Mouse (Mus musculus) E14TG2a.4 (cell line): ENCODE data around the gene Ehd1.

Experiments used
- H3K27me3 ChIP-seq: 2 replicates; pipeline ENCODE4 v1.6.1; 2014; ENCODE audit warnings: low read length, control low read depth; ENCODE audit not compliant: insufficient read depth
- H3K36me3 ChIP-seq: 2 replicates; pipeline ENCODE4 v1.6.1; 2014; ENCODE audit warnings: low read length, control low read depth; ENCODE audit not compliant: insufficient read depth
- H3K4me1 ChIP-seq: replicated peaks from 2 replicates; pipeline ENCODE4 v1.6.1; 2014; ENCODE audit warnings: low read depth, low read length, control low read depth
- H3K4me3 ChIP-seq: replicated peaks from 2 replicates; pipeline ENCODE4 v1.5.1; 2014; ENCODE audit warnings: mild to moderate bottlenecking, low read length
- H3K9me3 ChIP-seq: 2 replicates; pipeline ENCODE4 v1.6.1; 2014; ENCODE audit warnings: low read length, control low read depth
- CTCF ChIP-seq: conservative IDR thresholded peaks from 2 replicates; pipeline ENCODE4 v1.5.1; 2014; ENCODE audit warnings: low read length
- NANOG ChIP-seq: IDR thresholded peaks from 2 replicates; pipeline ENCODE4 v1.6.1; 2014; ENCODE audit warnings: borderline replicate concordance, low read length, mixed read lengths
- POU5F1 ChIP-seq: IDR thresholded peaks from 2 replicates; pipeline ENCODE4 v1.6.1; 2014; ENCODE audit warnings: low read length, borderline replicate concordance

The Ehd1 gene

GRCm38 (mm10) chr19:6314513-6314912, 38.0 kb downstream of the Ehd1 start:
- no peaks in the 10 kb centered on the region for H3K9me3 ChIP-seq
- TF ChIP-seq CTCF (no peak), POU5F1 (no peak), NANOG (no peak)
- H3K36me3 ChIP-seq: peaks cover 100% of the 10 kb centered on the region
- peaks cover 62% of the 10 kb centered on the region for H3K4me1 ChIP-seq
- H3K4me3 ChIP-seq: no peak overlapping the region
- no peaks in the 10 kb centered on the region for H3K27me3 ChIP-seq

- TF ChIP-seq NANOG (no peak), CTCF (no peak), POU5F1 (no peak)
- Histone ChIP-seq H3K4me1 (peaks cover 70% of the 10 kb centered on the region), H3K9me3 (no peaks in the 10 kb centered on the region), H3K4me3 (no peak overlapping the region), H3K36me3 (peaks cover 100% of the 10 kb centered on the region), H3K27me3 (no peaks in the 10 kb centered on the region)
These were observed 39.0 kb downstream of the Ehd1 start for GRCm38 (mm10) chr19:6315573-6315972.

- Histone ChIP-seq H3K4me1 (peaks cover 82% of the 10 kb centered on the region), H3K9me3 (no peaks in the 10 kb centered on the region), H3K27me3 (no peaks in the 10 kb centered on the region), H3K36me3 (peaks cover 98% of the 10 kb centered on the region), H3K4me3 (no peak overlapping the region)
- no peak for TF ChIP-seq POU5F1
- no peak for TF ChIP-seq CTCF
- TF ChIP-seq NANOG: no peak
These were observed 41.6 kb downstream of the Ehd1 start for GRCm38 (mm10) chr19:6318145-6318544.

- Histone ChIP-seq H3K36me3 (peaks cover 98% of the 10 kb centered on the region), H3K4me3 (peak overlapping the region; percentile 62), H3K27me3 (no peaks in the 10 kb centered on the region), H3K9me3 (no peaks in the 10 kb centered on the region), H3K4me1 (peaks cover 67% of the 10 kb centered on the region)
- TF ChIP-seq POU5F1 (no peak), CTCF (no peak), NANOG (no peak)
These were observed 44.8 kb downstream of the Ehd1 start for GRCm38 (mm10) chr19:6321358-6321757.

- Histone ChIP-seq H3K27me3 (no peaks in the 10 kb centered on the region), H3K4me1 (peaks cover 61% of the 10 kb centered on the region), H3K36me3 (peaks cover 96% of the 10 kb centered on the region), H3K4me3 (peak overlapping the region; percentile 62), H3K9me3 (no peaks in the 10 kb centered on the region)
- peak; percentile 49; the same call in 1 of the 2 replicates for TF ChIP-seq NANOG
- TF ChIP-seq POU5F1: no peak
These were observed 45.5 kb downstream of the Ehd1 start for GRCm38 (mm10) chr19:6321786-6322621.

GRCm38 (mm10) chr19:6324751-6325150, 48.2 kb downstream of the Ehd1 start:
- TF ChIP-seq CTCF (no peak), POU5F1 (no peak), NANOG (no peak)
- H3K36me3 ChIP-seq: peaks cover 75% of the 10 kb centered on the region
- H3K27me3 ChIP-seq: no peaks in the 10 kb centered on the region
- no peaks in the 10 kb centered on the region for H3K9me3 ChIP-seq
- no peak overlapping the region for H3K4me3 ChIP-seq
- peaks cover 46% of the 10 kb centered on the region for H3K4me1 ChIP-seq

GRCm38 (mm10) chr19:6331178-6331577, 54.7 kb downstream of the Ehd1 start:
- Histone ChIP-seq H3K4me1 (peaks cover 32% of the 10 kb centered on the region), H3K36me3 (peaks cover 12% of the 10 kb centered on the region), H3K9me3 (no peaks in the 10 kb centered on the region), H3K4me3 (no peak overlapping the region), H3K27me3 (no peaks in the 10 kb centered on the region)
- TF ChIP-seq NANOG (no peak), CTCF (no peak), POU5F1 (no peak)

GRCm38 (mm10) chr19:6331719-6332516, 55.4 kb downstream of the Ehd1 start:
- Histone ChIP-seq H3K27me3 (no peaks in the 10 kb centered on the region), H3K4me1 (peaks cover 39% of the 10 kb centered on the region), H3K4me3 (peak overlapping the region; percentile 27), H3K9me3 (no peaks in the 10 kb centered on the region), H3K36me3 (peaks cover 12% of the 10 kb centered on the region)
- TF ChIP-seq CTCF (peak; percentile 68), NANOG (no peak), POU5F1 (no peak)
